Mouse (Mus musculus): ENCODE measurements around the gene Fam57b. TPM values are rescaled to one million over a fixed set of nuclear protein-coding genes. Genes with fewer than 3 reads are reported as not detected.

Fam57b gene
- polyA plus RNA-seq, 1 experiment from 2014 or later = 0.52 TPM

DNA sequence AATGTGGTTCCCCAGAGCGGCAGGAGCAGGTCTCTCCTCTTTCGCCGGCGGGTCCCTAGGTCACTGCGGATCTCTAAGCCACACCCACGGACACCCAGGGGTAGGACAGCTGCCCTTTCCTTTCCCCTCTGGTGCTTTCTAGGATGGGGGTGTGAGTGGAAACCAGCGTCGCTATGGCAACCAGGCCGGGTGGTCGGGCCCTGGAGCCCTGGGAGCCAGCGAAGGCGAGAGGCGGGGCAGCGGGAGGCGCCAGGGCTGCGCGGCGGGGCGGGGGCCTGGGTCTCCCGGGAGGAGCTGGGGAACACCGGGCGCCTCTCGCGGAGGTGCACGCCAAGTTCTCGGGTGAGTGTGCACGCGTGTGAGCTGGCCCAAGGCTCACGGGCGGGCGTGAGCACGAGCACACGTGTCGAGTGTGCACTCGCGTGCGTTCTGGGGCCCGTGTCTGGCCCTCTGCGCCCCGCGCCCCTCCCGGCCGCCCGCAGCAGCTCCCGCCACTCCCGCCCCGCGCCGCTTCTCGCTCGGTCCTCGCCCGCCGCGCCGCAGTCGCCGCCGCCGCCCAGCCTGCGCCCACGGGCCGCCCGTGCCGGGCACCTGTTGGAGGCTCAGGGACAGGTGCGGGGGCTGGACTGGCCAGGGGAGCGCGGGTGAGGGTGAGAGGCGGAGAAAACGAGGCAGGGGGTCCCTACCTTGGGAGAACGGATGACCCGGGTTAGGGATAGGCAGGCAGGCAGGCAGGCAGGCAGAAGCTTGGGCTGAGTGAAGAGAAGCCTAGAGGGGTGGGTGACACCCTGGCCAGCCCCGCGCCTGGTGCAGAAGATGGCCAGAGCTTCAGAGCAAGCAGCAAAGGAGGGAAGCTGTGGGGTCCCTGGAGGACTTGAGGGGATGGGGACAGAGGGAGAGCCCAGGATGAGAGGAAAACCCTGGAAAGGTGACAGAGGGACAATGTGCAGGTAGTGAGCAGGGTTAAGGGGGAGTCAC lies 50.2 kb downstream of the Fam57b start:
- H3K4me2 ChIP-seq = peak overlapping the region; percentile 99
- H3K9me3 ChIP-seq (replicated peaks) = no peaks in the 10 kb centered on the region
- 1% methylated on average over 70 of the region's 74 CpGs for WGBS
- peaks cover 28% of the 10 kb centered on the region for H3K27me3 ChIP-seq
- H3K36me3 ChIP-seq = peaks cover 14% of the 10 kb centered on the region
- ATAC-seq (replicated peaks; ENCODE audit: low FRiP score) = peak; percentile 46
- H3K4me3 ChIP-seq (replicated peaks) = peak overlapping the region; percentile 63
- peaks cover 35% of the 10 kb centered on the region for H3K4me1 ChIP-seq
- H3K9ac ChIP-seq = peak overlapping the region; percentile 62
- H3K27ac ChIP-seq = no peak overlapping the region

DNA sequence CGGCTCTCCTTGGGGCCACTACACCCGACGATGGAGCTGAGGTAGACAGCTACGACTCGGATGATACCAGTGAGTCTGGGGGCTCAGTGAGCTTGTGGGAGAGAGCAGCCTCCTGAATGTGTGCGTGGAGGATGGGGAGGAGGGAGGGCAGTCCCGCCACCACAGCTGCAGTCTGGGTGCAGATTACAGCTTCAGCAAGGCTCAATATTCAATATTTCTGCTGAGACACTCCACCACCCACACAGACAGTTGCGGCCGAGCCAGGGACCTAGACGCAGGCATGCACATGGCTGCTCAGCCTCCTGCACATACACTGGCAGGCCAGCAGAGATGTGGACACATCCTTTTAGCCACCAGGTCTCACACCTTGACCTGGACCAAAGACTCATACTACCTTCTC lies 51.3 kb downstream of the Fam57b start:
- Histone ChIP-seq H3K4me2 (peak overlapping the region; percentile 99), H3K9me3 (replicated peaks) (no peaks in the 10 kb centered on the region), H3K36me3 (peaks cover 25% of the 10 kb centered on the region), H3K27ac (no peak overlapping the region), H3K4me1 (peaks cover 42% of the 10 kb centered on the region), H3K4me3 (replicated peaks) (peak overlapping the region; percentile 63), H3K27me3 (peaks cover 28% of the 10 kb centered on the region), H3K9ac (peak overlapping the region; percentile 62; the same call in 1 of the 2 replicates)
- 21% methylated on average over 10 of the region's 10 CpGs for WGBS
- no peak for ATAC-seq (replicated peaks; ENCODE audit: low FRiP score)

DNA sequence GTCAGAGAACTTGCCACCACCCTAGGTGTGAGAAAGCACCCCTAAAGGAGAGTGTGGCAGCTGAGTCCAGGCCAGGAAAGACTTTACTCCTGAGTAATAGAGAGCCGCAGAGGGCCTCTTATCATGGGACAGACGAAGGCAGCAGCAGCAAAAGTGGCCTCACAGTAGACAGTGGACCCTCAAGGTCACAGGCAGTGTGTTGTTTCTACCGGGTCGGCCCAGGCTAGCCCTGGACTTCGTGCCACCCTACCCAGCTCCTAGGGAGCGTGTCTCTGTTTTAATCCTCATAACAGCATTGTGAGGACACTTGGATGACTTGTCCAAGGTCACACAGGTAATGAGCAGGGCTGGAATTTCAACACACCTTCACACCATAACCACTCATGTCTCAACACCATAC lies 52.7 kb downstream of the Fam57b start:
- no peak overlapping the region for H3K4me3 ChIP-seq (replicated peaks)
- no peak overlapping the region for H3K4me2 ChIP-seq
- peaks cover 28% of the 10 kb centered on the region for H3K27me3 ChIP-seq
- WGBS = 83% methylated on average over 6 of the region's 6 CpGs
- peaks cover 38% of the 10 kb centered on the region for H3K36me3 ChIP-seq
- no peak overlapping the region for H3K27ac ChIP-seq
- no peak for ATAC-seq (replicated peaks; ENCODE audit: low FRiP score)
- no peak overlapping the region for H3K9ac ChIP-seq
- peaks cover 42% of the 10 kb centered on the region for H3K4me1 ChIP-seq
- no peaks in the 10 kb centered on the region for H3K9me3 ChIP-seq (replicated peaks)

DNA sequence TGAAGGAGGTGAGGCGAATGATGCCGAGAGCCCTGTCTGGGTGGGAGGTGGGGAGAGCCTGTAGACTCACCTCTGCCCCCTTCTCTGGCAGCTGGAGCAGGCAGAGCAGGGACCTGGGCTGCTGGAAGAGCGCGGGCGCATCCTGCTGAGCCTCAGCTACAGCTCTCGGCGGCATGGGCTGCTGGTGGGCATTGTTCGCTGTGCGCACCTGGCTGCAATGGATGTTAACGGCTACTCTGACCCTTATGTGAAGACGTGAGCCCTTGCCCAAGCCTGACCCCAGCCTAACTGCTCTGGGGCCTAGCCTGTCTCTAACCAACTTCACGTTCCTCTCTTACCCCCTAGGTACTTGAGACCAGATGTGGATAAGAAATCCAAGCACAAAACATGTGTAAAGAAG lies 53.7 kb downstream of the Fam57b start:
- peaks cover 42% of the 10 kb centered on the region for H3K4me1 ChIP-seq
- H3K27me3 ChIP-seq = peaks cover 28% of the 10 kb centered on the region
- no peaks in the 10 kb centered on the region for H3K9me3 ChIP-seq (replicated peaks)
- no peak for ATAC-seq (replicated peaks; ENCODE audit: low FRiP score)
- no peak overlapping the region for H3K4me3 ChIP-seq (replicated peaks)
- 37% methylated on average over 12 of the region's 12 CpGs for WGBS
- peaks cover 48% of the 10 kb centered on the region for H3K36me3 ChIP-seq
- H3K27ac ChIP-seq = no peak overlapping the region
- no peak overlapping the region for H3K4me2 ChIP-seq
- H3K9ac ChIP-seq = no peak overlapping the region

DNA sequence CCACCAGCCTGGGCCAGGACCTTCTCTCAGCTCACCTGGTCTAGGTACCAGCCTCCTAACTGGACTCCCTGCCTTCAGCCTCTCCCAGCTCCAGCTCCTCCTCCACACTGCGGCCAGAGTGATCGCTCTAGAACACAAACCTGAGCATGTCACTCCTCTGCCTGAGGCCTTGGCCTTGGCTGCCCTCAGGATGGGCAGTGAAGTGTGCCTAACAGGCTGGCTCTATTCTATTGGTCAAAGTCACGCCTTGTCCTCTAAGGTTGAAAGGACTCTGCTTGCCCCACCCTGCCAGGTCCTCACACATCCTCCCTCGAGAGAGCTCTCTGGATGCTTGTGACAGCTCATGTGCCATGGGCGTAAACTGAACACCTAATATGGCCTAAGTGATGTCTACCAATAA lies 56.0 kb downstream of the Fam57b start:
- H3K4me2 ChIP-seq = no peak overlapping the region
- no peak for ATAC-seq (replicated peaks; ENCODE audit: low FRiP score)
- peaks cover 70% of the 10 kb centered on the region for H3K36me3 ChIP-seq
- H3K9me3 ChIP-seq (replicated peaks) = no peaks in the 10 kb centered on the region
- H3K4me1 ChIP-seq = peaks cover 32% of the 10 kb centered on the region
- peaks cover 15% of the 10 kb centered on the region for H3K27me3 ChIP-seq
- no peak overlapping the region for H3K27ac ChIP-seq
- no peak overlapping the region for H3K9ac ChIP-seq
- WGBS = 61% methylated on average over 5 of the region's 5 CpGs
- no peak overlapping the region for H3K4me3 ChIP-seq (replicated peaks)

DNA sequence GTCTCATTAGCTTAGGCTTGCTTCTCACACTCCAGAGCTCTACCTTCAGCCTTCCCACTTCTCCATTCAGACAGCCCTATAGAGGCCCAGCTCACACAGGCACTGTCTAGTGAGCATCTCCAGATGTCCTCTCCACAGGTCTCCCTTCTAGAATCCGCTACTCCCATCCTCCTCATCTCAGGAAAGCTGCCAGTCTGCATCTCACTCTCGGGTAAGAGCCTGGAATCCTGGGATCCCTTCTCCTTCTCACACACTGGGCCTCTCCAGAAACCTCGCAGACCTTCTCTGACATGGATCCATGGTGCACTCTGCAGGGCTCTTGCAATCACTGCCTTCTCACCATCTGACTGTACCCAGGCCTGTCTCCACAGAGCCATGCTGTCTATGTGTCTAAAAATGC lies 58.2 kb downstream of the Fam57b start:
- Histone ChIP-seq H3K36me3 (peaks cover 90% of the 10 kb centered on the region), H3K4me3 (replicated peaks) (no peak overlapping the region), H3K27ac (no peak overlapping the region), H3K9ac (no peak overlapping the region), H3K4me2 (no peak overlapping the region), H3K27me3 (no peaks in the 10 kb centered on the region), H3K4me1 (peaks cover 26% of the 10 kb centered on the region), H3K9me3 (replicated peaks) (no peaks in the 10 kb centered on the region)
- WGBS = 84% methylated on average over 3 of the region's 3 CpGs
- ATAC-seq (replicated peaks; ENCODE audit: low FRiP score) = no peak

- no peak overlapping the region for H3K4me2 ChIP-seq
- ATAC-seq (replicated peaks; ENCODE audit: low FRiP score) = no peak; the same call in 1 of the 2 replicates
- WGBS = 62% methylated on average over 9 of the region's 9 CpGs
- H3K4me3 ChIP-seq (replicated peaks) = no peak overlapping the region
- H3K27ac ChIP-seq = peak overlapping the region; percentile 42
- H3K9ac ChIP-seq = no peak overlapping the region
- no peaks in the 10 kb centered on the region for H3K27me3 ChIP-seq
- peaks cover 25% of the 10 kb centered on the region for H3K4me1 ChIP-seq
- H3K36me3 ChIP-seq = peaks cover 87% of the 10 kb centered on the region
- no peaks in the 10 kb centered on the region for H3K9me3 ChIP-seq (replicated peaks)
Observed at GRCm38 (mm10) chr7:126856741-126857420, 59.4 kb downstream of the Fam57b start.

- peaks cover 45% of the 10 kb centered on the region for H3K4me1 ChIP-seq
Observed at GRCm38 (mm10) chr7:126860987-126861386, 63.5 kb downstream of the Fam57b start.

GRCm38 (mm10) chr7:126861429-126862130 lies 64.1 kb downstream of the Fam57b start, which contains the start of gene Hirip3:
Hirip3 (plus strand) TSS chr7:126861972.
- ATAC-seq (replicated peaks; ENCODE audit: low FRiP score) = peak; percentile 92
- H3K36me3 ChIP-seq = peaks cover 69% of the 10 kb centered on the region
- H3K4me1 ChIP-seq = peaks cover 45% of the 10 kb centered on the region
- peak within 1 kb of the TSS; percentile 70 for H3K9ac ChIP-seq
- H3K27me3 ChIP-seq = no peaks in the 10 kb centered on the region
- 1% methylated on average over 42 of the region's 42 CpGs for WGBS
- peak within 1 kb of the TSS; percentile 72 for H3K4me3 ChIP-seq (replicated peaks)
- H3K4me2 ChIP-seq = peak within 1 kb of the TSS; percentile 86
- H3K9me3 ChIP-seq (replicated peaks) = no peaks in the 10 kb centered on the region
- H3K27ac ChIP-seq = peak within 1 kb of the TSS; percentile 89

More at GRCm38 (mm10) chr7:126860987-126861386, 63.5 kb downstream of the Fam57b start:
- ATAC-seq (replicated peaks; ENCODE audit: low FRiP score) = no peak; the same call in 1 of the 2 replicates
- Histone ChIP-seq H3K9me3 (replicated peaks) (no peaks in the 10 kb centered on the region), H3K36me3 (peaks cover 69% of the 10 kb centered on the region), H3K4me3 (replicated peaks) (peak overlapping the region; percentile 72), H3K27ac (no peak overlapping the region), H3K9ac (peak overlapping the region; percentile 70), H3K4me2 (peak overlapping the region; percentile 86), H3K27me3 (no peaks in the 10 kb centered on the region)
- WGBS = 50% methylated on average over 5 of the region's 5 CpGs

DNA sequence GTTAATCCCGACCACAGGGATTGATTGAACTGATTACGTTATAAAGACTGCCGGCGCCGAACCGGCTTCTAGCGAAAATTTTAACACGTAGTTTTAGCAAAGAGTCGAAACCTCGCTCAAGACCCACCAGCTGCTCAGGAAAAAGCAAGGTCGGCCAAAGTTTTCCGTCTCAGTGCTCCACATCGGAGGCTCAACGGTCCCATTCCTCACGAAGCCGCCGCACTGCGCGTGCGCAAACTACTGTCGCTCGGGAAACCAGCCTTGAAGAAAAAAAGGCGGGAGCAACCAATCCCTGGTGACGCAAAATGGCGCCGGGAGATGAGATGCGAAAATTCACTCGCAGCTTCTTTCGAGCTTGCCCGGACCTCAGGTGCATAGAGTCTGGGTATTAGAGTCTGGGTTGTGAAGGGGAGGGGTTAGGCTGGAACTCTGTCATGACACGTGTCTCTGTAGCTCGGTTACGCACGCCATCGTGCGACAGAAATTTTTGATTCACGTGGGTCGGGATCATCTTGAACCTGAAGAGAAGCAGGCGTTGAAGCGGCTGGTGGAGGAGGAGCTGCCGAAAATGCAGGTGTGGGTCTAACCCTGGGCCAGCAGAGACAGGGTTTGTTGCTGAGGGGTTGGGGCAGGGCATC lies 64.8 kb downstream of the Fam57b start, which contains the start of gene Ino80e:
Gene Ino80e (minus strand): TSS at position 231 of the 638 bp plus-strand sequence.
- under 1% methylated on average over 41 of the region's 41 CpGs for WGBS
- Histone ChIP-seq H3K4me1 (peaks cover 42% of the 10 kb centered on the region), H3K4me2 (peak within 1 kb of the TSS; percentile 86), H3K36me3 (peaks cover 69% of the 10 kb centered on the region), H3K9me3 (replicated peaks) (no peaks in the 10 kb centered on the region), H3K4me3 (replicated peaks) (peak within 1 kb of the TSS; percentile 72), H3K27me3 (no peaks in the 10 kb centered on the region), H3K9ac (peak within 1 kb of the TSS; percentile 70), H3K27ac (peak within 1 kb of the TSS; percentile 89)
- peak; percentile 69 for ATAC-seq (replicated peaks; ENCODE audit: low FRiP score)

DNA sequence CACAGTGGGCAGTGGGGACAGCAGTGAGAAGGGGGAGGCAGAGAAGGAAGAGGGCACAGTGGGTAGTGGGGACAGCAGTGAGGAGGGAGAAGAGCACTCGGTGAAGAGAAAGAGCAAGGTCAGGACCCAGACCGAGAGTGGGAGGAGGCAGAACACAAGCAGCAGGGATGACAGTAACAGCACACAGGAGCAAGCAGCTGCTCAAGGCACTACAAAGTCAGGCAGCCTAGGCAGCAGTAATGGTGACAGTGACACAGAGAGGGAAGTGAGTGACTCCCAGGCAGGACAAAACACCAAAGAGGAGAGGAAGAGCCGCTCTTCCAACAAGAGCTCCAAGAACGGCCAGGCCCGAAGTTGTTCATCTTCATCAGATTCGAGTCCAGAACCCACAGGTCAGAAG lies 66.3 kb downstream of the Fam57b start:
- Histone ChIP-seq H3K4me2 (peak overlapping the region; percentile 86), H3K4me3 (replicated peaks) (peak overlapping the region; percentile 72), H3K27ac (peak overlapping the region; percentile 89), H3K27me3 (no peaks in the 10 kb centered on the region), H3K36me3 (peaks cover 70% of the 10 kb centered on the region), H3K4me1 (peaks cover 39% of the 10 kb centered on the region), H3K9me3 (replicated peaks) (no peaks in the 10 kb centered on the region), H3K9ac (peak overlapping the region; percentile 70)
- ATAC-seq (replicated peaks; ENCODE audit: low FRiP score) = no peak
- WGBS = 57% methylated on average over 6 of the region's 6 CpGs
